Mouse (Mus musculus) lung, adult 2 months (tissue): ENCODE data around the gene Zkscan17. TPM values are rescaled to one million over a fixed set of nuclear protein-coding genes. Genes with fewer than 3 reads are reported as not detected.

Experiments
- DNase-seq: peaks from one replicate; pipeline ENCODE4 v3.0.0; 2022
- H3K4me1 ChIP-seq: fragments of 200-500 bp; 2 replicates; pipeline ENCODE4 v1.6.1; 2011; ENCODE audit warnings: low read length; ENCODE audit not compliant: control insufficient read depth, insufficient read depth
- H3K4me3 ChIP-seq: fragments of 200-500 bp; replicated peaks from 2 replicates; pipeline ENCODE3; 2011; ENCODE audit warnings: low read depth, mild to moderate bottlenecking, control low read depth, low read length; ENCODE audit errors: extremely low read depth
- CTCF ChIP-seq: fragments of 200-500 bp; IDR thresholded peaks from 2 replicates; pipeline ENCODE4 v1.5.1; 2011; ENCODE audit warnings: mild to moderate bottlenecking, low read length, control low read depth; ENCODE audit not compliant: insufficient read depth
- POLR2A ChIP-seq: fragments of 200-500 bp; IDR thresholded peaks from 2 replicates; pipeline ENCODE4 v1.6.1; 2011; ENCODE audit warnings: low read depth, mild to moderate bottlenecking, control low read depth, low read length, borderline replicate concordance; ENCODE audit errors: extremely low read depth
- WGBS: fragments of 180-500 bp; shearing (Covaris S2); methylation state at CpG from one replicate; pipeline ENCODE4 v1.1.7; 2018; 5-methylcytosine and 5-hydroxymethylcytosine counted together
- polyA plus RNA-seq: library from polyadenylated mRNA; depleted of rRNA; stranded (reverse); fragments of >200 nt; gene quantifications from 2 replicates; pipeline ENCODE4 v1.2.3, GENCODE M21; 2012

Gene Zkscan17
- polyA plus RNA-seq, 1 experiment = 12.9 TPM

- H3K4me1 ChIP-seq = no peaks in the 10 kb centered on the region
- WGBS = 2% methylated on average over 10 of the region's 10 CpGs
- TF ChIP-seq CTCF (peak; percentile 66), POLR2A (no peak)
- DNase-seq = peak; percentile 55
- no peak overlapping the region for H3K4me3 ChIP-seq
These were observed 1.3 kb downstream of the Zkscan17 start for GRCm38 (mm10) chr11:59525237-59525636.

GRCm38 (mm10) chr11:59524150-59524549 is 2.4 kb downstream of the Zkscan17 start:
- 97% methylated on average over 2 of the region's 2 CpGs for WGBS
- TF ChIP-seq CTCF (no peak), POLR2A (no peak)

DNA sequence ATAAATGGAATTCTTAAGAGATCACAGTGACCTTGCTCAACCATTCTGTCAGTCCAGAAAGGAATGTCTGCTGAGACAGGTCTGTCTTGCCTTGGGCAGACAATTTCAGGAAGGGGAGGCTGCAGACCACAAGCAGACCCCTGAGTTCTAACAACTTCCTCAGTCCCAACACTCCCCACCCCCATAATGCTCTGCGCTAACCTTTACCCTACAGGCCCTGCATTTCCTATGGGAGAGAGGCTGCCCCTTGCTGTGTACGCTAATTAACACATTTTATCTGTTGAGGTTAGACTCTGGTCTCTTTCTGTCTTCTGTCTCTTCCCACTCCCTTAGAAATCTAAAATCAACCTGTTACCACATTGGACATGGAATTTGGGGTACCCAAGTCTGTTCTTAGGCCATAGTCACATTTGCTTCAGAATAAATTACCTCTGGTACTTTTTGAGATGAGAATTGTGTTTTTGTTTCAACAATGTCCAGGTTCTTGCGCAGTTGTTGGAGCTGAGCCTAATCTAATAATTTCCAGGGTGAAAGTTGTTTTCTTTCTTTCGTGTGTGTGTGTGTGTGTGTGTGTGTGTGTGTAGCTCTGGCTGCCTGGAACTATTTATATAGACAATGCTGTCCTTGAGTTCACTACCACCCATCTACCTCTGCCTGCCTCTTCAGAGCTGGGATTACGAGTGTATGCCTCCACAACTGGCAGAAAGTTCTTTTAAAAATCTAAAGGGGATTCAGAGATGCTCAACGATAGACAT is 6.6 kb downstream of the Zkscan17 start:
- WGBS = 71% methylated on average over 6 of the region's 6 CpGs
- Histone ChIP-seq H3K4me3 (no peak overlapping the region), H3K4me1 (no peaks in the 10 kb centered on the region)
- DNase-seq = no peak
- TF ChIP-seq CTCF (no peak), POLR2A (no peak)

More at GRCm38 (mm10) chr11:59524150-59524549, 2.4 kb downstream of the Zkscan17 start:
- DNase-seq = no peak
- Histone ChIP-seq H3K4me1 (no peaks in the 10 kb centered on the region), H3K4me3 (no peak overlapping the region)

DNA sequence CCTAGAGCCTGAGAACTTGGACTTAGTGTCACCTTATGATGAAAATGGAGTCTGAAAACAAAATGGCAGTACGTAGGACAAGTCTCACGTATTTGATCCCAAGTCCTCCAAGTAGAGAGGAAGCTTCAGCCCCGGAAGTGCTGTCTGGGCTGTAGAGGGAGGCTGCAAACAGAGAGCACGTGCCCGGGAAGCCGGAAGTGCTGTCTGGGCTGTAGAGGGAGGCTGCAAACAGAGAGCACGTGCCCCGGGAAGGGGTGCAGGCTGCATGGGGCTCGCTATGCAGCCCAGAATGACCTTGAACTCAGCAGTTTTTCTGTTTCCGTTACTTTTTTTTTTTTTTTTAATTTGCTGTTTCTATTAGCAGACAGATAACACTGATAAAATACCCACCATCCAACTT is 8.3 kb downstream of the Zkscan17 start:
- no peaks in the 10 kb centered on the region for H3K4me1 ChIP-seq
- 28% methylated on average over 10 of the region's 10 CpGs for WGBS

GRCm38 (mm10) chr11:59517441-59517840 is 9.1 kb downstream of the Zkscan17 start:
- TF ChIP-seq POLR2A (no peak), CTCF (no peak)
- no peak for DNase-seq
- 100% methylated on average over 1 of the region's 1 CpGs for WGBS
- Histone ChIP-seq H3K4me3 (no peak overlapping the region), H3K4me1 (no peaks in the 10 kb centered on the region)

More for the DNA sequence above, 8.3 kb downstream of the Zkscan17 start:
- no peak for TF ChIP-seq POLR2A
- TF ChIP-seq CTCF = no peak
- no peak for DNase-seq
- no peak overlapping the region for H3K4me3 ChIP-seq

- 45% methylated on average over 3 of the region's 3 CpGs for WGBS
- DNase-seq = no peak
- no peak for TF ChIP-seq CTCF
- TF ChIP-seq POLR2A = no peak
- no peak overlapping the region for H3K4me3 ChIP-seq
- no peaks in the 10 kb centered on the region for H3K4me1 ChIP-seq
These were observed 11.8 kb downstream of the Zkscan17 start for GRCm38 (mm10) chr11:59514789-59515188.

DNA sequence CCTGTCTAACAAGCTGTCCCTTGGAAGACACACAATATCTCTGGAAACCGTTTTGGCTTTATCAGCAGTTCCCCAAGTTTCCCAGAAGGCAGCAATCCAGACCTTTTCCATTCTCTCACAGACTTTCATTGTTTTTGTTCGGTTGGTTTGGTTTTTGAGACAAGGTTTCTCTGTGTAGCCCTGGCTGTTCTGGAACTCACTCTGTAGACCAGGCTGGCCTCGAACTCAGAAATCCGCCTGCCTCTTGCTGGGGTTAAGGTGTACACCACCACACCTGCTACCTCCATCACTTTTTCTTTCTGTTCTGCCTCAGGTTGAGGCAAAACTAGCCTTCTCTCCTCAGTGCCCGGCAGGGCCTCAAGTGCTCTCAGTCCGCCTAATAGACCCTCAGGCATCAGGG is 12.2 kb downstream of the Zkscan17 start:
- no peak for TF ChIP-seq CTCF
- TF ChIP-seq POLR2A = no peak
- H3K4me3 ChIP-seq = no peak overlapping the region
- 54% methylated on average over 6 of the region's 6 CpGs for WGBS
- no peaks in the 10 kb centered on the region for H3K4me1 ChIP-seq
- no peak for DNase-seq

GRCm38 (mm10) chr11:59513556-59513955 is 13.0 kb downstream of the Zkscan17 start:
- H3K4me1 ChIP-seq = no peaks in the 10 kb centered on the region
- no peak for TF ChIP-seq POLR2A
- TF ChIP-seq CTCF = no peak
- DNase-seq = no peak
- H3K4me3 ChIP-seq = no peak overlapping the region
- 84% methylated on average over 3 of the region's 3 CpGs for WGBS

DNA sequence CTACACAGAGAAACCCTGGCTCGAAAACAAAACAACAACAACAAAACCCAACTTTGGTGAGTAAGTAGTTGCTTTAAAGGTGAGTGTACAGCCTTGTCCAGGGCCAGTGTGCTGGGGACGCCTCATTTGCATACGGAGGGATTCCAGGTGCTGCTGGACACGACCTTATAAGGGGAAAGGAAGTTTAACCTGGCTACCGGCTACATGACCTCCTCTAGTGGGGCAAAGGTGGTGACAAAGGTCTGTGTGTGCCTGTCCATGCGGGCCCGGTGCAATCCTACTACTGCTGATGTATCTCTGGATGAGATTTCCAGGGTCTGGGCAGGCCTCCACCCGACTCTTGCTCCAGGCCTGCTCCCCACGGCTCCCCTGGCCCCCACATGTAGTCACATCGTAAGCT is 13.8 kb downstream of the Zkscan17 start:
- WGBS = 88% methylated on average over 10 of the region's 10 CpGs
- TF ChIP-seq POLR2A = no peak
- no peak for TF ChIP-seq CTCF
- DNase-seq = no peak
- no peak overlapping the region for H3K4me3 ChIP-seq
- no peaks in the 10 kb centered on the region for H3K4me1 ChIP-seq

GRCm38 (mm10) chr11:59511558-59511957 is 15.0 kb downstream of the Zkscan17 start:
- Histone ChIP-seq H3K4me3 (no peak overlapping the region), H3K4me1 (peaks cover 2% of the 10 kb centered on the region; the same call in 1 of the 2 replicates)
- TF ChIP-seq CTCF = no peak
- no peak for TF ChIP-seq POLR2A
- DNase-seq = no peak
- WGBS = 50% methylated on average over 1 of the region's 1 CpGs

DNA sequence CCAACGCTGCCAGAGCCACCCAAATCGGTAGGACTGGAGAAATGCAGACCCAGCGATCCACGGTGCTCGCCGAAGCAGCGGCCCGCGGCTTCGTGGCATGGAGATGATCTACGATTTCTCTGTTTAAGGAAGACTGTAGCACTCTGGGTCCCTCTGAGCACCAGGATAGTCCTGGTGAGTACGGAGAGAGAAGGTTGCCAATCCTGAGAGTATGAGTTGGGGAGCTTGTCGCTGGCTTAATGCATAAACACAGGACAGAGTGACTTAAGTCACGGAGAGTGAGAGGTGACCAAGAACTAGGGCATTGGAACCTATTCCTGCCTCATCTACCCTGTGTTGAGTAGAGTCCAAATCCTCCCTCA is 19.9 kb downstream of the Zkscan17 start:
- Histone ChIP-seq H3K4me1 (peaks cover 6% of the 10 kb centered on the region), H3K4me3 (peak overlapping the region; percentile 53)
- no peak for DNase-seq
- TF ChIP-seq CTCF = no peak
- TF ChIP-seq POLR2A = no peak
- 4% methylated on average over 14 of the region's 14 CpGs for WGBS
